Mouse (Mus musculus): Measurements from ENCODE around the gene Fhdc1.

Gene Fhdc1

DNA sequence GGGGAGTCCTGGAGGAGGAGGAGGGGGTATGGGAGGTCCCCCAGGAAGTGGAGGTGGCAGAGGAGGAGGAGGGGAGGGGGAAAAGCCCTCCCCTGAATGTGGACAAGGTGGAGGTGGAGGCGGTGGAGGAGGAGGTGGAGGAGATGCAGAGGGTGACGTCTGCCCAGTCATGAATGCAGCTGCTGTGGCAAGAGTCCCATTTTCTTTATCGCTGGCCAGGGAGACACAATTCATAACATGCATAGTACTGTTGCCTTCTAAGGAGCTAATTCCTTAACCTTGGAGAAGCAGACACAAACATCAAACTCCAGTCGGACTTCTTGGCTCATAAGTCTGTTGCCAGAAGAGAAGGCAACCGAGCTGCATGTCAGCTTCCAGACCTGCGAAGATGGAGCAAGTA is 5.8 kb downstream of the Fhdc1 start:
- no peak for DNase-seq (ENCODE audit: low spot score in 2 of 2)

DNA sequence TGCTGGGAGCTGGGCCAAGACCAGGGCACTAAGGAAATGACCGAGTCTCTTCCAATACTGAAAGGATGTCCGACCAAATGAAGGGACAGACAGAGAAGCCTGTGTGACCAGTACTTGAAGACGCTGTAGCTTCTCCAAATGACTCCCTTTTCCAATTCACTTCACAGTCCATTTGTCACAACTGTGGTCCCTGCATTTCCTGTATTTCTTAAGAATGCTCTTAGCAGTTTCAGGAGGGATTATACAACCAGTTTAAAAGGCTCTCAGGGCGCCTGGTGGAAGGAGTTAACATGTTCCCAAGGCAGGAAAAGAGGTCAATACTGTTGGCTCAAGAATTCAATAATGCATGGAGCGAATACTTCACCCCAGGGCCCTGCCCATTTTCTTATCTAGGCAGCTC is 7.3 kb downstream of the Fhdc1 start:
- DNase-seq (ENCODE audit: low spot score in 2 of 2), result no peak

DNA sequence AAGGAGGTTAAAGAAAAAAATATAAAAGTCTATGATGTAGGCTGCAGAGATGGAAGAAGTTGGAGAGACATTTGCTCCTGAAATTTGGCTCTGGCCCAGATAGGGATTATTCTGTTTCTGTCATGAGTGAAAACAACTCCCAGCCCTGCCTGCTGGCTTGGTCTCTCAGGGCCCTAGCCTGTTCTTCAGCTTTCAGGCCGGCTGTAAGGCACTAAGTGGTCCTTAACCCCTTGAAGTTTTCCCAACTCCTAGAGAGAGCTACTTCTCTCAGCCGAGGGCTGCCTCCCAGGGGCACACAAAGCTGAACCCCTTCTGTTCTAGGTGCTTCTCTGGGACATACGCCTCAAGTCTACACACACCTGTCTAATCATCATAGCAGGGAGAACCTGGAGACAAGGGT is 7.7 kb downstream of the Fhdc1 start:
- no peak for DNase-seq (ENCODE audit: low spot score in 2 of 2)

DNA sequence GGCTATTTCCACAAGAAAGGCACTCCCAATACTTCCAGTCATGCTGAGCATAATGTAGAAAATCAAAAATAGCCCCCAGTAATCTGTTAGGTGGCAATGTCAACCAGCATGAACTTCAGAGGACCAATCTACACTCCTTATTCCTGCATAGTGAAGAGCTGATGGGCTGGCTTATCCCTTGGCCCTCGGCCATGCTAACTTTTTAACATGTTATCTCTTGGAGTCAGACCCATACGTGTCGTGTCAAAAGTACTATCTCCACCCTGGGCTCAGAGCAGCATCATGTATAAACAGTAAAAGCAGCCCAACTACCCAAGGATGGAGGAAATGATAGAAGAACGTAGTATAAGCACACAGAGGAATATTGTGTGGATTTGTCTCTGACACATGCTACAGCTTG is 9.1 kb downstream of the Fhdc1 start:
- DNase-seq (ENCODE audit: low spot score in 2 of 2), result peak in 1 of 2 experiments; percentile 57

DNA sequence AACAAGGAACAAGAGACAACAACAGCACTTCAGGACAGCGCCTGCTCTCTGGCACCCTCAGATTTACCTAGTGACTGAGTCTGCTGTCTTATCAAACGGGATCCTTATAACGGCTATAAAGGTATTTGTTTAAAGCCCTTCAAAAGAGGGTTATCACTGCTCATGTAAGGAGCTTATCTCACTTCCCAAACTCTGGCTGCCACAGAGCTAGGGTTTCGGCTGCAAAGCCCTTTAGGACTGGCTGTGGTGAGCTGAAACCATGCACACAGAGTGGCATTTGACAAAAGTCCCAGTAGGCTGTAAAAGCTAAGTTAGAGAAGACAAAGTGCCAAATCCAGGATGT is 12.1 kb downstream of the Fhdc1 start:
- DNase-seq (ENCODE audit: low spot score in 2 of 2), result no peak

DNA sequence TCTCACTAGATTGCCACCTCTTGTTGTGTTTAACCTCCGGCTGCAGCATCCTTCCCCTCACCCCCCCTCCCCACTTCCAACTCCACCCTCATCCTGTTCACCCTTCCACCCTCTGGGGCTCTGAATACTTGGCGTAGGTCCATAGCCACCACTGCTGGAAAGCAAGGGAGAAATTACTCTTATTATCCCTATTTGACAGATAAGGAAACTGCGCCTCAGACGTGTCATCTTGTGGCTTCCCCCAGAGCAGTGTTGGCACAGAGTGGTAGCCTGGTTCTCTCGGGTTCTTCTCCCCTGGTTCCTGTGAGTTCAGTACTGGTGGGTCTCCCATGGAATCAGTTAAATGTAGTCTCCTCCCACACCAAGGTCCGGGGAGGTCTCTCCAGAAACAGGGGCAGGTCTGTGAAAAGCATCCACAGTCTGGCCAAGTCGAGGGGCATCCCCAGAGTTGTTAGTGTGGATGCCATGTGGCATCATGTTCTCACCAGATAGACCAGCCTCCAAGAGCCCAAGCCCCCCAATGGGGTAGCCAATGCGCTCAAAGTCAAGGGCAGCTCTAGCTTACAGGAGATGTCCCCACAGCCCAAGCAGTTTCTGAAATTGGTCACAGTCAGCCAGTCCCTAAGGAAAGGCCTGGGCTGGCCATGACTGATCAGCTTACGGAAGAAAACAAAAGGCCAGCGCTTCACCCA is 12.7 kb downstream of the Fhdc1 start:
- no peak for DNase-seq (ENCODE audit: low spot score in 2 of 2)

DNA sequence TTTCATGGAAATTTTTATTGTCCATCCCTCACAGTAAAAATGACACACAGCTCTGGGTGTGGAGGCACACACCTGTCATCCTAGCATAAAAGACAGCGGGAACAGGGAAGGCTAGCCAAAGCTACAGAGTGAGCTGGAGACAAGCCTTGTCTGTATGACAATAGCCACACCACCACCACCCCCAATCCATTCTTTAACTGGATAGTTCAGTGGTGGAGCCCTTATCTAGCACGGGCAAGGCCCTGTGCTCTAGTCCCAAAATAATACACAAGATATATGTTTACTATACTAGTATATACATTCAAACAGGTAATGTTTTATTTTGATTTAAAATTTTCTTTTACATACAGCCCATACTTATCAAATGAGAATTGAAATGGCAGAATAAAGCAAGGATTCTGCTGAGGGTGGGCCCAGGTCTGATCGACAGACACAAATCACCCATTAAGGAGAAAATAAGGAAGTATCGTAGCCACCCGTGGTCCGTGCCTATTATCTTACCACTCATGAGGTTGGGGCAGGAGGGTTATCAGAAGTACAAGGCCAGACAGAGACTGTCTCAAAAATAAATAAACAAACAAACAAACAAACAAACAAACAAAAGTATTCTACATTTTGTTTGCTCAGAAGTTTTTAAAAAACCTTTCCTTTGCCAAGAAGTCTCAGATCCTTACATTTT is 14.3 kb downstream of the Fhdc1 start:
- no peak for DNase-seq (ENCODE audit: low spot score in 2 of 2)

DNA sequence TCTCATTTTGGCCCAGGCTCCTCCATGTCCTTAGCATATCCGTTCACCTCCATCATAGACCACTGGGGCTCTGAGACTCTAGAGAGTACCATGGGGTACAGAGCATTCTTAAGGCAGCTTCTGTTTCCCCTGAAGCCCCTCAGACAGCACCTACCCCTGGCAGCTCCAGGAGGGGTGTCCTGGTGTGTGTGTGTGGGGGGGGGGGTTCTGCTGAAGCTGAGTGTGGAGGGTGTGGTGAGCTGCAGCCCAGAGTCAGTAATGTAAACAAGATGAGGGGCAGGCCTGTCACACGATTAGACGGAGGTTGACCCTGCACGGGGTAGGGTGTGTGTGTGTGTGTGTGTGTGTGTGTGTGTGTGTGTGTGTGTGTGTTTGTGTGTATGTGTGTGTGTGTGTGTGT is 18.5 kb downstream of the Fhdc1 start:
- no peak for DNase-seq (ENCODE audit: low spot score in 2 of 2)

DNA sequence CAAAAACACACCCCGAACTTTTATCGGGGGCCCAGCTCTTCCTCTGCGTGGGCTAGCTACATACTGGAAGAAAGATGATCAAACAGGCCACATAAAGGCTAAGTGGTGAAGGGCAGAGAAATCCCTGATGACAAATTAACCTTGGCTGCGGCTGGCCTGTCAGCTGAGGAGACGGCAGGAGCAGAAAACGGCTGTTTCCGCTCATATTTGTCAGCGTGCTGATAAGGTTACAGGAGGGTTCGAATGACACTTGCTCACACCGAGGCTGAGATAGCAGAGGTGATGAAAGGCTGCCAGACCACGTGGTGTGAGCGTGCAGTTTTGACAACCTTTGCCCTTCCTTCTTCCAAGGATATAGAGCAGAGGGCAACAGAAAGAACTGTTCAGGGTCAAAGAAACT is 19.3 kb downstream of the Fhdc1 start:
- DNase-seq (ENCODE audit: low spot score in 2 of 2), result peak; percentile 37 to 40

DNA sequence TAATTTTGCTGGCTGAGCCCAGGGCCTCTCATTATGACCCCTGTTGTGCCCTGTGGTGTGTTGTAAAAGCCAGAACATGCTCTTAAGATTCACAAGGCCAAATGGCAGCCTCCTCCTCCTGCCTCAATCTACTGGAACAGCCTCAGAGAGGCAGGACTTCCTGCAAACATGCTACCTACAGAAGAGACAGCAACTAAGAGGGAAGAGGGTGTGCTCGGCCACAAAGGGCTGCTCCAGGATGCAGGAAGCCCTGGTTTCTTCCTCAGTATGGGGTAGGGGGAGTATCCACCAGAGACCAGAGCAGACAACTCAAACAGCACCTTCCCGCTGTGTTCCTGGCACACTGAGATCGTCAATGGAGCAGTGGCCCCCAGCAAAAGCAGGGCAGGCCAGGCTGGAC is 19.7 kb downstream of the Fhdc1 start:
- no peak for DNase-seq (ENCODE audit: low spot score in 2 of 2)

DNA sequence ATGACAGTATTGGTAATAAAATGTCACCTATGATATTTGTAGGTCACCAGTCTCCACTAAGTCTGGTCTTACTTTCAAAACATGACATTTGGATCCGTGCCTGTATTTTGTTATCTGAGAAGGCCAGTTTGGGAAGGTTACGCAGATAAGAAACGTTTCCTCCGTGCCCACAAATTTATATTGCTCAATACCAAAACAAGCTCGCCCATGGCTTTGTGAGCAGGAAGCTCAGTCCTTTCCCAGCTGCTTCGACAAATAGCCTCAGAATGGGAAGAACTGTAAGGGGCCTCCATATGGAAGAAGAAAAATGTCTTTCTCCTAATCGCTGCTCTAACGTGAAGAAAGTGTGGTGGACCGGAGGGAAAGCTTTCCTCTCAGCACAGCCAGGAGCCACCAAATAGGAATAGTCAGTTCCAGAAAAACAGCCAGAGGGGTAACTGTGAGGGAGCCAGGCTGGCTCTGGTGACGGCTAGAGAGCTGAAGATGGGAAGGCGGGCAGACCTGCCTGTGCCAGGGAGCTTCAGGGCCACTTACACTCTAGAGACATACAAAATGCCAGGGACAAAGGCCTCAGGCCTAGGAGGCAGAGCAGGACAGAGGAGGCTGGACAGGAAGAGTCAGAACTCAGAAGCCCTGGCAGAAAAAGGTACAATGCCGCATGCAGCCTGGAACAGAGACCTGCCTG is 24.4 kb downstream of the Fhdc1 start:
- peak in 1 of 2 experiments; percentile 62 for DNase-seq (ENCODE audit: low spot score in 2 of 2)

DNA sequence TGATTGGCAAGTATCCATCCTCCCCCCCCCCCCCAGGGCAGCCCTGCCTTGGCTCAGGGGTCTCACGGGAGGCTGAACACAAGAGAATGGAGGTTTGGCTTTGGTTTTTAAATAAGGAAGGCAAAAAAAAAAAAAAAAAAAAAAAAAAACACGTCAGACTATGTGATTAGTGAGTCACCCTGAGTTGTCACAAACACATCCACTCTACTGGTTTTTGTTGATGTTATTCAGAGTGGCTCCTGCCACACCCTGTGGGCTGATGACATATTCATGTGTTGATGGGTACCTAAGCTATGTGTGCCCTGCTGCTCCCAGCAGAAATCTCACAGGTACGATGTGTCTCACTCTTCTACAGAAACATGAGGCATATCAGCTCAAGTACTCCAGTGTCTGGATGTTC is 29.6 kb downstream of the Fhdc1 start:
- no peak for DNase-seq (ENCODE audit: low spot score in 2 of 2)

DNA sequence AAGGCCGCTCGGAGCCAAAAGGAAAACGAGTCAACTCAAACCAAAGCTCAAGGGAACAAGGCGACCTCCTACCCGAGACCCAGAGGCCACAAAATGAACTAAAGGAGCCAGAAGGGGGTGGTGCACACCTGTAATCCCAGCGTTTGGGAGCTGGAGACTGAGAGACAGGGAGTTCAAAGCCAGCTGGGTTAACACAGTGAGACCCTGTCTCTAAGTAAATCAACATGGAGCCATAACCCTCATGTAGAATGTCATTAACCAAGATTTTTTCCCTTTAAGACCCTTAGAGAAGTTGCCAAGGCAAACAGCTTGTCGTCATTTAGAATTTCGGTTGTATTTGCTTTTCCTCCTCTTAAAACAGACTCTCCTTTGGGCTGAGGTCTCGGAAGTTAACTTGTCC is 31.2 kb downstream of the Fhdc1 start:
- no peak for DNase-seq (ENCODE audit: low spot score in 2 of 2)

DNA sequence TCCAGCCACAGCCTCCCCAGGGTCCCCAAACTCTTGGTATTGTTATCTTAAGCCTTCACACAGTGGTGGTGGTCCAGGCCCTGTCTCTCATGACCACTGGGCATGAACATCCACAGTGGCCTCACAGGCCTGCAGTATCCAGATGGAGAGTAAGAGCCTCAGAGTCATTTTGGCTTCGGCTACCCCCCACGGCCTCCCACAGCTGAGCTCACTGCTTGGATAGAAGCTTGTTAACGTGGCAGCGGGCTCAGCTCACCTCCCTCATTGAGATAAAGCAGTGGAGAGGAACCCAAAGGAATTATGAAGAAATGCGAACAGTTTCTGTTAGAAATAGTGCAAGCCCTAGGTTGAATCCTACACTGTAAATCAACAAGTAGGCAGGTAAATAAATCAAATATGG is 32.4 kb downstream of the Fhdc1 start:
- no peak for DNase-seq (ENCODE audit: low spot score in 2 of 2)

DNA sequence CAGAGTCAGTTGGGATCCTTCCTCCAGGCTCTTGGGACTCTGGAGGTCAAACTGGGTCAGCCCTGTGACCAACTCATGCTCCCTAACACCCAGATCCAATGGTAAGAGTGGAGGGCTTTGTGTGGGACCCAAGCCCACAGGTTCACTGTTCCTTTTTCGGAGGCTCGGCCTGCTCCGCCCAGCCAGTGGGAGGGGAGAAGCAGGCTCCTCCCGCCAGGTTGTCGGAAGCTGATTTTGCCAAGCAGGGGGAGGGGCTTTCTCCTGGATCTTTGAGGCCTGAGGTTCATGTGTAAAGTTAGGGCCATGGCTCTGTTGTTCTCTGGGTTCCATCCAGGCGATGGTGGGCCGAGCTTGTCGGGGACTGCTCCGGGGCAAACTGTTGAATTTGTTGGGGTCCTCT is 34.4 kb downstream of the Fhdc1 start:
- no peak for DNase-seq (ENCODE audit: low spot score in 2 of 2)

DNA sequence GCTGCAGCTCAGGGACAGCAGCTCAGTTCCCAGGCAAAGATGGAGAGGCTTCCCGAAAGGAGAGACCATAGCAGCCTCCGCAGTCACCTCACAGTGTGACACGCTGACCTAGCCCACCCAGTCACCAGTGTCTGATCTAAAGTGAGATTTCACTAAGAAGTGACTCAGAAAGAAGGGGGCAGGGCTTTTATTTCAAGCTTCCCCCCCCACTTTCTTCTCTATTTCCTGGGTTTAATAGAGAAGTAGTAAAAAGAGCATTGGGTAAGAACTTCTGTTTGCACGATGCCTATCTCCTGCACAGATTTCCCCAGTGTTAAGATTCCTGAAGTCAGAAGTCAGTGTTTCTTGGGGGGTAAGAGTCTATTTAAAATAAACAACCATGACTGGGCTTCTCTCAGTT is 37.3 kb downstream of the Fhdc1 start:
- DNase-seq (ENCODE audit: low spot score in 2 of 2), result no peak

DNA sequence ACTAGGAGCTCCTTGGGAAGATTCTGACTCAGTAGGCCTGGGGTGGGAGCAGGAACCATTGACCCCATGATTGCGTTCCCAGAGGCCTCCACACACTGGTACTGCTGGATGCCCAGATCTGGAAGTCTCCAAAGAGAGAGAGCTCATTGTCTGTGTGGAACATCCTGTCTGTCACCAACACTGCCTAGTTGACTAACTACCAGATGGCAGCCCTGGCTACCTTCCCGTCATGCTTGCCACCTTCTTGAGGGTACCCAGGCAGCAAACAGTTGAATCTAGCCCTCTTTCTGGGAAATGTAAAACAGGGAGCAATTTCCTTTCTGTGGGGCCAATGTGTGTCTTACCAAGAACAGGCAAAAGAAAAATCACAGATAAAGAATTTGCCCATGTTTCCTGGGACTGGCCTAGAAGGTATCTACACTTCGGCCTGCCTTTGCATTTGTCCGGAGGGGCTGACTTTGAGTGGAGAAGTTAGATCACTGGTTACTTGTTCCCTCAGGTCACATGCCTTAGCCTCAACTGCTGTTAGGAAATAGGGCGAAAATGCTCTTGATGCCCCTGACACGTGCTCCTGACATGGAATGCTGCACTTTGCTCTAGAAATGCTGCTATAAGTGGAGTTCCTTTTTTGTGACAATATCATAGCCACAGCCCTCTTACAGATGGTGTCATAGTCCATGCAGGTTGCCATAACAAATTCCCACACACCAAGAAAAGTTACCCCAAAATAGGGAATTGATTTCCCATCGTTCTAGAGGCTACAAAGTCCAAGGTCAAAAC is 40.6 kb downstream of the Fhdc1 start:
- DNase-seq (ENCODE audit: low spot score in 2 of 2), result no peak

DNA sequence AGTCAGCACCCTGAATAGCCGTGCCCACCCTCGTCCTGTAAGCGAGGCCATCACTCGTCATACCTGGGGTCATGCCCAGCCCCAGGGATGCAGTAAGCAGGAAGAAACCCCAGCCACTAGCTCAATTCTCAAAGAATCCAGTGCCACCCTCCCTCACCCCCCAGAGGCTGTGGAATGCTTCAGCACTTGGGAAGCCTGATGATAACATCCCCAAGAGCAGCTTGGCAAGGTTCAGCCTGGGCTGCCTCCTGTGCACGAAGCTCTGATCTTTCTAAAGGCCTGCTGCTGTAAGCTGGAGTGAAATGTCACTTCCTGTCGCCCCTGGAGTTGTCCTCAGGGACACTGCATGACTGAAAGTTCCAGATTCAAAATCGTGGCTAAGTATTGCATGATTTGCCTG is 41.4 kb downstream of the Fhdc1 start:
- no peak for DNase-seq (ENCODE audit: low spot score in 2 of 2)

DNA sequence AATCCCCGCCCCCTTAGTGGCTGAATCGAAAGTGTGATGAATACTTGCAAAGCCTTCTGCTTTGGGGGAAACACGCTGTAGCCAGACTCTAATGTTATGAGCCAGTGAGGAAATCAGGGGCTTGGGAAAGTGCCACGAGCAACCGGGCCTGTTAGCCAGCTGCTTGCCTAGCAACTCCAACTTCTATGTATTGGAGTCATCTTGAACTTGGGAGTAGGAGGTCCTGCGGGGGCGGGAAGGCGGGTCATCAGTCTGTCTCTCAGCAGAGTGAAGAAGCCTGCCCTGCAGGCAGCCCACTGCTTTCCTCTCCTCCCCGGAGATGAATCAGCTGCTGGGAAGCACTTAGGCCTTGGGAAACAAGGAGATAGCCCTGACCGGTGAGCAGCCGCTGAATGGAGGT is 42.1 kb downstream of the Fhdc1 start:
- no peak for DNase-seq (ENCODE audit: low spot score in 2 of 2)

DNA sequence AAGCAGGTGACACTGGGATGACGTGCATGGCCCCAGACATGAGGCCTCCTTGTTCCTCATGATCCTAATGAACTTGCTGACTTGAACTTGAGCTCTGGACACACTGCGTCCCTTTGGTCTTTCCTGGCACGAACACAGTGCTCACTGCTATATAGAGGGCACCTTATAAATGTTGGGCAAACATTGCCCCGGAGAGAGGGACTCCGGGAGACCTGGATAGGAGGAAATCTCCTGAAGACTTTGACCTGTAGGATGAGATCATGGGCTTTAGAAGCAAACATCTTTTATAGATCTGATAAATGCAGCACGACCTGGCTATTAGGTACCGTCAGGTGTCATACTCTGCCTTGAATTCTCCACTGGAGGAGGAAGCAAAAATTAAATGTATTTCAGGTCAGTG is 43.3 kb downstream of the Fhdc1 start:
- no peak for DNase-seq (ENCODE audit: low spot score in 2 of 2)

DNA sequence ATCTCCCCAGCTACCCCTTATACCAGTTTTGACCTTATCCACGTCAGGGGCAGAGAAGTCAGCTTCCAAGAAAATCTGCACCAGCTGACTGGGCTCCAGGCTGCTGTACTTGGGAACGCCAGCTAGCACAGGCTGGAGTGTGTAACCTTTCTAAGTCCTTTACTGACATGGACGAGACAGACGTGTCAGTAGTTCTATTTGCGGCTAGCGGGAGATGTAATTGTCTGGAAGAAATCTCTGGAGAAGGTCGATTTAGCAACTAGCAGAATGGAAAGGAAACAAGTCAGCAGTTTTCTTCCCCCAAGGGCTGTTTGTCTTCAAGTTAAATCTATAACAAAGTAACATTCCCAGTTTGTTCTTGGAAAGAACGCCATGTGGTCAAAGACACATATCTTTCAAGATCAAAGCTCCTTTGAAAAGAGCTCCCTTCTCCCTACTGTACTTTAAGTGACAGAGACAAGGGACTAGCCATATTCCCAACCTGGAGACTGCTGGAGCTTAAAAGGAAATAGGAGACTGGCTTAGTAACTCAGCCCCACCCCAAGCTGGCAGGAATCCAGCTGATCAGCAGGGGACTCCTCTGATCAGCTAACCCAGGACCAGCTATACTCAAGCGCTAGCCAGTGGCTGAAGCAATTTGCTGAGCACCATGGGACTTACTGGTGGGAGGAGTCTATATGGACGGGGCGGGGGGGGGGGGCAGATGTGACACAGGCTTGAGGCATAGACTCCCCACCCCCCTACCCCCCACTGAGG is 44.8 kb downstream of the Fhdc1 start:
- DNase-seq (ENCODE audit: low spot score in 2 of 2), result no peak

All from spleen, postnatal 14 days (tissue).